Mouse (Mus musculus) hindlimb bud, embryonic 11.5 days (tissue): ENCODE measurements around the gene Ptgfr.

Experiments used
- DNase-seq: peaks from one replicate; pipeline ENCODE4 v3.0.0-alpha.2; 2012; ENCODE audit warnings: low read depth, low spot score; ENCODE audit errors: extremely low spot score

Gene Ptgfr

DNA sequence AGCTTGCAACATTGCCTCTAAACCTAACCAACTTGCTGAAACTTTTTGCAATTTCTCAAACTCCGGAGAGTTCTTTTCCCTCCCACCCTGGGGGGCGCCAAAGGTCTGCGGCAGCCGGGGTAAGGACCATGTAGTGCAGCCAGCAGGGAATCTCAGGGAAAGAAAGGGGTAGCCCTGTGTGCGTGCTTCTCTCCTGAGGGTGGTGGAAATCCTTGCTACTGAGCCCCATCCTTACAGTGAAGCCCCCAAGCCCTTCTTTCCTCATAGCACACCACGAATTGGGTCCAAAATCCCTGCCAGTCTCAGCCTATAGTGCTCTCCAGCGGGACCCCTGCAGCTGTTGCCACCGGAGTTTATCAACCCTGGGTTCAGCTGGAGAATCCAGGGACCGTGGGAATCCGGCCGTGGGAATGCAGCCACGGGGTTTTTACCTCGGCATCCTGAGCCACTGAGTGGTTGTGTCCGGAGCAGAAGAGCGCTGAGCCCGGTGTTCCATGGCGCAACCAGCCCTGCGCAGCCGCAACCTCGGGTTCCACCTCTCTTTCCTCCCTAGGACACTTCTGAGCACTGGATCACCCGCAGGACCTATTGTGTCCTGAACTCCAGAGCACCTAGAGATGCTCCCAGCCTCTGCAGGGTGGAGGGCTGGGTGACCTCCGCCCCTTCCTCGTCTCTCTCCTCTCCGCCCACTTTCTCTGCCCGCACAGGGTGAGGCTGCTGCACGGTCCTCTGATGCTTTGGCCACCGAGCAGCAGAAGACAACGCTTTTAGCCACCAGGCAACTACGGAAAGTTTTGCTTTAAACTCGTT, at the start of gene Ptgfr:
Ptgfr (minus strand) TSS at position 760 of the 810 bp plus-strand sequence.
- no peak for DNase-seq

DNA sequence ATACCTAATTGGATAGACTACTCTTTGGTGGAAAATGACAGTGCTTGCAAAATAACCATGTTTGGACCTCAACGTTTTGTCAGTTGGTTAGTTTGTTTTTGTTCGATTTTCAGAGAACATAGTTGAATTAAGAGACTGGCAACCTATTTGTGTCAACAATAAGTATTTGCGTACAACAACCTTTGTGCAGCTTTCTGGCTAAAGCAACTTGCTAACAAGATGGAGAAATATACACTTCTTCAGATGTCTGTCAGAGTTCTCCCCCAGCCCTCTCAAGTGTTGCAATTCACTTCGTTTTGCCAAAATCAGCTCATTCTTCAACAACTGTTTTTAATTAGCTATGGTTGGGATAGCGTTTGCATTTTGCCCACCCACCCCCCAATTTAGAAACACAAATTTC, 46.5 kb upstream of the Ptgfr start:
- no peak for DNase-seq

DNA sequence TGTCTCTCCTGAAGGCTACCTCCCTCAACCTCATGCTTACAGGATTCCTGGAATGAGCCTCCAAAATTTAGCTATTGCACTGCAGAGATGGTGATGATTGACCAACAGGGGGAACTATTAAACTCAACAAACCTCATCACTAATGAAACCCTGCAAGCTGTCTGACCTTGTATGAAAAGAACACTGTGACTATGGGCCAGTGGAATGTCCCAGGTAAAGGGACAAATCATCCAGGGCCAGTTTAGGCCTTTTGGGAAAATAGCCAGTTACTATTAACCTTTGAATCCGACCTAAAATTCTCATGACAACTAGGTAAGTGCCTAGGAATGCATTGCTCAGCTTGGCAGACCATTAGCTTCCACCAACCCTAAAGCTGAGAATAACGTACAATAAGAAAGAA, 42.6 kb upstream of the Ptgfr start:
- no peak for DNase-seq

- no peak for DNase-seq
These were observed 31.5 kb upstream of the Ptgfr start for GRCm38 (mm10) chr3:151868970-151869369.

GRCm38 (mm10) chr3:151851344-151851743, 13.9 kb upstream of the Ptgfr start:
- no peak for DNase-seq

- DNase-seq, result no peak
These were observed 13.2 kb upstream of the Ptgfr start for GRCm38 (mm10) chr3:151850621-151851020.

- DNase-seq, result no peak
These were observed 8.9 kb upstream of the Ptgfr start for GRCm38 (mm10) chr3:151846292-151846691.

DNA sequence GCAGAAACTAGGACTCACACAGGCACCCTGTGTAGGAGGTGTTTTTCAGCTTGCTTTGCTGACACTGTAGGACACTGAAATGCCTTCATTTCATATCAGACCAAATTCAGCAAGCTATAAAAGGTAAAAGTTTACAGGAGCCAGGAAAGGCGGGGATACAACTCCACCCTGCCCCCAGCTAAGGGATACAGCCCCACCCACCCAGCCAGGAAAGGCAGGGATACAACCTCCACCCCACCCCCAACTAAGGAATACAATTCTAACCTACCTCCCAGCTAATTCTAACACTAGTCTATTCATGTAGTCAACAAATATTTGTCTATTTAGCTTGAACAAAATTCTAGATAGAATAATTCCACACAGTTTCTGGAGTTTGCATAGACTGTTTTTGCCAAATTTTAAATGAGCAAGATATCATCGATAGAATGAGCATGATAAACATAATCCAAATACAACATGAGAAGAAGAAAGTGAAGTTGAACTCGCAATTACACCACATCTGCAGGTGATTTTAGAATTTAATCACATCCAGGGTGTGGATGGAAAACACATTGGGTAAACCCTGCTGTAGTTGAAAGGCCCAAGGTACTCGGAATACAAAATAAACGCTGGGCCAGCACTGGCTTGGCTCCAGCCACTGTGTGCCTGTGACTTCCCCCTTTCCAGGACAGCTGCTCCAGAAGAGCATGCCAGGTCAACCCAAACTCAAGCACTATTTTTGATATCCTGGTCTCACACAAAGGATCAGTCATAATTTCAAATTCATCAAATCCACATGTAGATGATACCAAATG, 7.1 kb upstream of the Ptgfr start:
- no peak for DNase-seq

- DNase-seq, result no peak
These were observed 3.3 kb upstream of the Ptgfr start for GRCm38 (mm10) chr3:151840688-151841087.

DNA sequence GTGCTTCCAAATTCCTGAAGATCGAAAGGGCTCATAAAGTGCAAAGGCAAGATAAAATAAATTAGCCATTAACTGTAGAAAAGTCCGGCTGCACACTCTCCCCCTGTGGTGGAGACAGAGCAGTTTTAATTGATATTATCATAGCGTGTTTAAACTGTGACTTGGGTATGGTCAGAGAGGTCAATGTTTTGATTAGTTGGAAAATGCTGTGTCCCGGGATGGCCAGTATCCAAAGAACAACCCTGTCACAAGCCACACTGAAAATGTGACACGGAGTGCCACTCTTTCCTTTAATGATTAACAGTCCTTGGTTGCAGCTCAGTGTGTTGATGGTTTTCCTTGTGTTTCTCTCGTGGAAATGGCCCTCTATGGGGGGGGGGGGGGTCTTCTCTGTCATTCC, 942 bp upstream of the Ptgfr start:
- no peak for DNase-seq

- DNase-seq, result no peak
These were observed 319 bp upstream of the Ptgfr start for GRCm38 (mm10) chr3:151837749-151838148.

DNA sequence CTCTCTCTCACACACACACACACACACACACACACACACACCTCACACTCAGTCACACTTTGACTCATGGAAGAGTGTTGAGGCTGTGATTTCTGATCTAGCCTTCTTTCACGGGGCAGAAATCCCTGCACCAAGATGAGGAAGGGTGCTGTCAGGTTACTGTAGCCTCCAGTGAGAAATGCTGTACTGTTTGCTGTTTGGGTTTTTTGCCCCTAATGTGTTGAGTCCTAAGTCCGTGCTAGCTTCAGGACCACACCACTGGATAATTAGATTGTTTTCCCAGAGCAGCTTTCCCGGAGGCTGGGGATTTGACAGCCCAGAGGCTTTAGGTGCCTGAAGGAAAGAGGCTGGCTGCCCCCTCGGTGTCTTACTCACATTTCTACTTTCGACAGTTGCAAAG, 979 bp downstream of the Ptgfr start:
- DNase-seq, result no peak

- DNase-seq, result no peak
These were observed 1.6 kb downstream of the Ptgfr start for GRCm38 (mm10) chr3:151835831-151836230.

- DNase-seq, result no peak
These were observed 9.3 kb downstream of the Ptgfr start for GRCm38 (mm10) chr3:151827950-151828610.

DNA sequence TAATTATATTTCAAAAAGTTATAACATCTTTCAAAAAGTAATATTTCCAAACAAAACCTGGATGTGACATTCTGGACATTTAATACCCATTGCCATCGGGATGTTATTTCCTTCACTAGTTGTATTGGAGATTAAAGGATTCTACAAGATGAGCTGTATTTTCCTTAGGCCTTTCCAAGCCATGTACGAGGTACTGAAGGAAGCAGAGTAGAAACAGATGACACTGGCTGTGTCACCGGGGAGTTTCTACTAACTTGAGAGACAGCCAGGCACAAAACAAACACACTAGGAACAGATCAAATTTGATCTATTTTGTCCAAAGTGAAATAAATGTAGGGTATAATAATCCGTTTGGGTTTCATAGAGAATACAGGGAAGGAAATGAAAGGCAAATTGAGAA, 17.6 kb downstream of the Ptgfr start:
- DNase-seq, result no peak

DNA sequence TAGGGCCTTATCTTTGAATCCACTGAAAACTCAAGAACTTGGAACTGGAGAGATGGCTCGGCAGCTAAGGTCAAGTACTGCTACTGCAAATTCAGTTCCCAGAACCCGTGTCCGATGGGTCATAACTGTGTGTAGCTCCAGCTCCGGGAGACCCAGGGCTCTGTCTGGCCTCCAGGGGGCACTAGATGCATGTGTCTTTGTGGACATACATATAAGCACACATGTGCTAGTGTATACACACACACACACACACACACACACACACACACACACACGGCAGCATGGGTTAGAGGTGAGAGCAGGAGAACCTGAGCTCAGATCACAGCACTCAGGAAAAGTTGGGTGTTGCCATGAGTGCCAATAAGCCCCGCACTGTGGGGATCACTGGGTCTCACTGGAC, 19.2 kb downstream of the Ptgfr start:
- DNase-seq, result no peak

GRCm38 (mm10) chr3:151808613-151809012, 28.8 kb downstream of the Ptgfr start:
- DNase-seq, result no peak

DNA sequence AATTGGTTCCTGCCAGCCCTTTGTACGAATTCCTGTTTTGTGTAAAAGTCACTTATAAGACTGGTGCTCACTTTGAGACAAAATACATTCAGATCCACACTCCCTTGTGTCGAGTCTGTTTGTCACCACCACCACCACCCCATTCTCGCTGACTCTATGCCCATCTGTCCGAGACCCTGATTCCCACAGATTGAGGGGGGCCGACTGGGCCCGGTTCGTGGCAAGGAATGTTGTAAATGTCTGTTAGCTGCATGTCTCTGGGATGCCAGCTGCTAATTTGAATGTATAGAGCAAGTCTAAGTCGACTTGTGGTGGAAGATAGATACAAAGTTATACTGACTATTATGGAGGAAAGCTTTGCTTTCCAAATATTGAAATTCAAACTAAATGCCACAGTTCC, 48.8 kb downstream of the Ptgfr start:
- DNase-seq, result no peak

GRCm38 (mm10) chr3:151775089-151775488, 62.3 kb downstream of the Ptgfr start:
- DNase-seq, result no peak

- DNase-seq, result peak; percentile 20
These were observed 66.4 kb downstream of the Ptgfr start for GRCm38 (mm10) chr3:151771074-151771473.

GRCm38 (mm10) chr3:151749737-151750136, 87.7 kb downstream of the Ptgfr start, which contains the start of gene Ifi44:
TSS of gene Ifi44 (minus strand) at chr3:151749960.
- DNase-seq, result no peak

- no peak for DNase-seq
These were observed 88.9 kb downstream of the Ptgfr start for GRCm38 (mm10) chr3:151748514-151748913.
